Comparison of ENCODE assay signal across 25 mouse cellular contexts in the genomic region with DNA sequence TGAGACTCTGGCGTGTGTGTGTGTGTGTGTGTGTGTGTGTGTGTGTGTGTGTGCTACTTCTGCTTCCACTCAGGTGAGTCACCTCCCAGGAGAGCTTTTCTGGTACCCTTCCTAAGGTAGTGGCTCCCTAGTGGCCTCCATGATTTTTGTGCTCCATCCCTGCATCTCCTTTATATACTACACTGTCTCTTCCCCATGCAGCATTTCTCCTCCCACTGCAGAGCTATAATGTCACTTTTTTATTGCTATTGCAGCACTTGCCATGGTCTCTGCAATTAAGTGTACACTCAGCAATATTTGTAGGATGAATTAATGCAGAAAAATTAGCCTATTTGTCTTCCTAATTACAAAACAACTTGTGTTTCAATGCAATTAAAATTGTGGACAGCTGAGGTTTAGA.
"Had no signal": no experiment of that assay in that cellular context is flagged by ENCODE, and none has a peak within 500 bp of the region (broad histone marks: within the 10 kb centered on the region; RNA-seq: fewer than 3 reads in every experiment).

No protein-coding gene starts in this region.

- H3K4me1 ChIP-seq: limb, embryonic 12.5 days; limb, embryonic 15.5 days; lung, embryonic 15.5 days; megakaryocyte, embryonic 14.5 days; midbrain, embryonic 10.5 days; midbrain, embryonic 13.5 days had no signal

- H3K36me3 ChIP-seq: limb, embryonic 12.5 days; limb, embryonic 15.5 days; lung, embryonic 15.5 days; midbrain, embryonic 10.5 days; midbrain, embryonic 13.5 days had no signal

- H3K9ac ChIP-seq: limb, embryonic 12.5 days; limb, embryonic 15.5 days; liver, embryonic 14.5 days; liver, postnatal 0 days; lung, embryonic 15.5 days; midbrain, embryonic 13.5 days had no signal

- H3K4me2 ChIP-seq: limb, embryonic 12.5 days; limb, embryonic 15.5 days; liver, embryonic 11.5 days; lung, embryonic 15.5 days; midbrain, embryonic 13.5 days had no signal

- H3K27ac ChIP-seq: limb, embryonic 12.5 days; limb, embryonic 15.5 days; liver, embryonic 14.5 days; lung, embryonic 15.5 days; midbrain, embryonic 10.5 days; midbrain, embryonic 13.5 days; stomach, postnatal 0 days had no signal

- DNase-seq: kidney, adult 11 months; kidney, adult 9 months; kidney, postnatal 14 days; kidney, postnatal 4 days; left cerebral cortex, postnatal 4 days; liver, postnatal 0 days; lung, postnatal 10 days; lung, postnatal 36 days; right cerebral cortex, adult 18-20 months; right cerebral cortex, postnatal 14 days; right cerebral cortex, postnatal 4 days; thymus, adult 2 months; thymus, postnatal 14 days; thymus, postnatal 4 days had no signal

- ATAC-seq: liver, postnatal 0 days; midbrain, embryonic 13.5 days; midbrain, embryonic 16.5 days had no signal

- H3K4me3 ChIP-seq: limb, embryonic 12.5 days; limb, embryonic 15.5 days; lung, embryonic 15.5 days; megakaryocyte, embryonic 14.5 days; midbrain, embryonic 10.5 days; midbrain, embryonic 13.5 days; myocyte had no signal

- H3K27me3 ChIP-seq: limb, embryonic 12.5 days; limb, embryonic 15.5 days; lung, embryonic 15.5 days; megakaryocyte, embryonic 14.5 days; midbrain, embryonic 13.5 days had no signal

- H3K9me3 ChIP-seq: limb, embryonic 12.5 days; limb, embryonic 15.5 days; lung, embryonic 15.5 days; midbrain, embryonic 10.5 days; midbrain, embryonic 13.5 days had no signal
